9 mouse cellular contexts compared by ENCODE assay signal in genomic region chr9:119401351-119401750, GRCm38 (mm10). TPM values are rescaled to one million over a fixed set of nuclear protein-coding genes. Genes with fewer than 3 reads are reported as not detected.
DNase-seq lines count a peak whose midpoint lies in the region; ATAC-seq and TF ChIP-seq lines count a peak whose summit lies in the region.
"Had no signal": no experiment of that assay in that cellular context is flagged by ENCODE, and none has a peak within 500 bp of the region (broad histone marks: within the 10 kb centered on the region; RNA-seq: fewer than 3 reads in every experiment).

No protein-coding gene starts in this region.

- no peak; the same call in 1 of the 2 replicates for ATAC-seq in liver, embryonic 14.5 days (ENCODE audit: insufficient read depth)

- no peaks in the 10 kb centered on the region for H3K9me3 ChIP-seq in MEL (replicated peaks; ENCODE audit: insufficient read depth, low read length)
- H3K9me3 ChIP-seq in liver, embryonic 14.5 days (ENCODE audit: control insufficient read depth, low read length) = no peaks in the 10 kb centered on the region

- H3K27ac ChIP-seq in MEL (ENCODE audit: control insufficient read depth, low read depth, low read length) = no peak overlapping the region
- H3K27ac ChIP-seq in liver, embryonic 14.5 days = no peak overlapping the region

- intact Hi-C loops in heart, postnatal 36 days (cut with DNase I) = no loop called here

- 0 out of 2 replicates have a peak overlapping the region, but pooled peaks have one; percentile 13 for H3K9ac ChIP-seq in MEL (ENCODE audit: control insufficient read depth, low read depth, low read length, poor library complexity, severe bottlenecking)
- H3K9ac ChIP-seq in liver, embryonic 14.5 days (replicated peaks) = no peak overlapping the region

- H3K4me2 ChIP-seq in liver, embryonic 14.5 days (ENCODE audit: low read depth) = peak overlapping the region; percentile 65

- WGBS in liver, embryonic 14.5 days (ENCODE audit: insufficient replicate concordance) = 1% methylated on average over 7 of the region's 7 CpGs

- TF ChIP-seq CTCF in MEL (IDR thresholded peaks at IDR 0.05 in 2 of 3, conservative IDR thresholded peaks at IDR 0.05 in 1 of 3; ENCODE audit: control insufficient read depth in 1 of 3, insufficient read depth in 1 of 3, low read depth in 2 of 3, low read length in 3 of 3, poor library complexity in 1 of 3, severe bottlenecking in 1 of 3) = no peak
- TF ChIP-seq CTCF in liver, embryonic 14.5 days (IDR thresholded peaks at IDR 0.05; ENCODE audit: low read depth) = no peak

- H3K4me3 ChIP-seq in MEL (ENCODE audit: control insufficient read depth in 1 of 2, insufficient read depth in 1 of 2, low read depth in 2 of 2, low read length in 2 of 2) = peak overlapping the region; percentile 30 to 64
- H3K4me3 ChIP-seq in liver, embryonic 14.5 days (ENCODE audit: insufficient read depth in 1 of 2, low read depth in 2 of 2, low read length in 2 of 2) = peak overlapping the region; percentile 53 to 67

- TF ChIP-seq EP300 in MEL (IDR thresholded peaks at IDR 0.05; ENCODE audit: low read depth in 1 of 2, low read length in 2 of 2) = no peak
- no peak for TF ChIP-seq EP300 in liver, embryonic 14.5 days (IDR thresholded peaks at IDR 0.05; ENCODE audit: low read depth)

- TF ChIP-seq POLR2A in MEL (IDR thresholded peaks at IDR 0.05; ENCODE audit: control insufficient read depth in 1 of 2, insufficient read depth in 1 of 2, low read depth in 1 of 2, low read length in 2 of 2, poor library complexity in 1 of 2) = no peak

- H3K36me3 ChIP-seq in MEL (ENCODE audit: control insufficient read depth in 1 of 2, insufficient read depth in 2 of 2, low read length in 2 of 2) = no peaks in the 10 kb centered on the region
- H3K36me3 ChIP-seq in liver, embryonic 14.5 days (replicated peaks; ENCODE audit: control insufficient read depth, insufficient read depth, low read depth) = no peaks in the 10 kb centered on the region

- TF ChIP-seq RAD21 in MEL (IDR thresholded peaks at IDR 0.05; ENCODE audit: low read depth, low read length) = no peak

- no peaks in the 10 kb centered on the region for H3K4me1 ChIP-seq in MEL (ENCODE audit: control insufficient read depth in 1 of 2, insufficient read depth in 2 of 2, low read length in 2 of 2)
- H3K4me1 ChIP-seq in liver, embryonic 14.5 days (replicated peaks; ENCODE audit: control insufficient read depth in 2 of 2, insufficient read depth in 2 of 2, low read length in 1 of 2) = peaks cover 0 to 5% of the 10 kb centered on the region in 2 experiments; a peak in 1 of 4 replicates

- H3K79me2 ChIP-seq in MEL (ENCODE audit: control insufficient read depth, insufficient read depth, low read length, poor library complexity) = no peaks in the 10 kb centered on the region

- peaks cover 0 to 1% of the 10 kb centered on the region in 2 experiments; a peak in 1 of 4 replicates for H3K27me3 ChIP-seq in MEL (ENCODE audit: control insufficient read depth in 1 of 2, insufficient read depth in 2 of 2, low read length in 2 of 2)
- peaks cover 27% of the 10 kb centered on the region for H3K27me3 ChIP-seq in liver, embryonic 14.5 days (ENCODE audit: control insufficient read depth, insufficient read depth, low read length)

- peak; percentile 16 for DNase-seq in heart, adult 8-10 months (ENCODE audit: low spot score)
- no peak for DNase-seq in heart, postnatal 36 days
- DNase-seq in MEL (ENCODE audit: low read depth, low spot score) = no peak
- peak; percentile 53 to 60 for DNase-seq in frontal cortex, adult 2 months (ENCODE audit: extremely low spot score in 1 of 2, low spot score in 1 of 2)
- no peak for DNase-seq in liver, embryonic 14.5 days (ENCODE audit: low read depth in 3 of 3, low spot score in 3 of 3)
- peak; percentile 7 for DNase-seq in naive thymus-derived CD4-positive, alpha-beta T cell, adult 2 months (ENCODE audit: low read depth)
- no peak for DNase-seq in gastrocnemius, postnatal 10 days
- no peak for DNase-seq in spleen, adult 12 weeks (ENCODE audit: low spot score)

TF ChIP-seq in MEL, 35 proteins besides CTCF, POLR2A, EP300 and RAD21:
- no peak for TF ChIP-seq ZKSCAN1 (IDR thresholded peaks at IDR 0.05; ENCODE audit: low read depth, low read length)
- no peak for TF ChIP-seq CHD1 (IDR thresholded peaks at IDR 0.05; ENCODE audit: low read depth, low read length)
- no peak for TF ChIP-seq HCFC1 (IDR thresholded peaks at IDR 0.05; ENCODE audit: low read depth, low read length)
- no peak for TF ChIP-seq GABPA (IDR thresholded peaks at IDR 0.05; ENCODE audit: low read depth, low read length)
- TF ChIP-seq TBP (IDR thresholded peaks at IDR 0.05; ENCODE audit: low read depth, low read length) = no peak
- TF ChIP-seq USF2 (IDR thresholded peaks at IDR 0.05; ENCODE audit: borderline replicate concordance in 1 of 2, insufficient read depth in 1 of 2, low read depth in 1 of 2, low read length in 2 of 2) = no peak
- TF ChIP-seq GATA1 (IDR thresholded peaks at IDR 0.05; ENCODE audit: low read depth, low read length) = no peak
- TF ChIP-seq JUND (IDR thresholded peaks at IDR 0.05; ENCODE audit: low read depth, low read length) = no peak
- no peak for TF ChIP-seq MXI1 (IDR thresholded peaks at IDR 0.05; ENCODE audit: low read depth, low read length)
TF ChIP-seq in MEL: peak in this region for 0.

RNA-seq across cellular contexts. Expression of gene Acvr2b, which starts 0.6 kb away (rescaled TPM):
- 1 to 10 TPM; 3.5 to 7.6 (median 5.4) TPM for total RNA-seq in heart, adult 8-10 months (2022)
- total RNA-seq in heart, postnatal 36 days (2021) = 1 to 10 TPM; 5.7 to 7.6 TPM
- total RNA-seq in MEL (2012; rRNA removed) = 0.81 and 1.7 TPM in 2 replicates
- 1 to 10 TPM in 1 of 2 experiments, not detected in 1; 1.9 TPM for polyA plus RNA-seq in MEL (2012; ENCODE audit: insufficient read depth in 1 of 2, insufficient read length in 2 of 2, low read depth in 1 of 2, low replicate concordance in 2 of 2, missing spikeins in 1 of 2)
- 7.7 and 8.4 TPM in 2 replicates for polyA plus RNA-seq in frontal cortex, adult 2 months (2012; rRNA removed)
- 0.62 and 0.69 TPM in 2 replicates for polyA plus RNA-seq in liver, embryonic 14.5 days (2012; rRNA removed)
- polyA plus RNA-seq in liver, embryonic 14.5 days (2014; fragmentation: Nextera tagmentation; extraction: Ambion mirVana) = 1.5 and 2.3 TPM in 2 replicates
- total RNA-seq in gastrocnemius, postnatal 10 days (2021) = 10 to 100 TPM in 1 of 2 experiments, 1 to 10 TPM in 1; 7.5 to 14.3 TPM

RNA-seq across cellular contexts. Expression of gene Slc22a14, which starts 36.0 kb away (rescaled TPM):
- total RNA-seq in heart, adult 8-10 months (2022) = under 1 TPM in 2 of 4 experiments, not detected in 2; 0.31 to 0.47 TPM
- total RNA-seq in heart, postnatal 36 days (2021) = under 1 TPM in 1 of 2 experiments, not detected in 1; 0.19 TPM
- total RNA-seq in MEL (2012; rRNA removed) = not detected in 2 replicates
- not detected for polyA plus RNA-seq in MEL (2012; ENCODE audit: insufficient read depth in 1 of 2, insufficient read length in 2 of 2, low read depth in 1 of 2, low replicate concordance in 2 of 2, missing spikeins in 1 of 2)
- not detected in 2 replicates for polyA plus RNA-seq in frontal cortex, adult 2 months (2012; rRNA removed)
- not detected in 2 replicates for polyA plus RNA-seq in liver, embryonic 14.5 days (2012; rRNA removed)
- not detected in 2 replicates for polyA plus RNA-seq in liver, embryonic 14.5 days (2014; fragmentation: Nextera tagmentation; extraction: Ambion mirVana)
- total RNA-seq in gastrocnemius, postnatal 10 days (2021) = not detected
- total RNA-seq: layer of hippocampus, postnatal 10 days had no signal

RNA-seq across cellular contexts. Expression of gene Exog, which starts 43.4 kb away (rescaled TPM):
- total RNA-seq in heart, adult 8-10 months (2022) = 1 to 10 TPM; 2.4 to 3.3 (median 2.8) TPM
- 1 to 10 TPM; 2.4 to 2.5 TPM for total RNA-seq in heart, postnatal 36 days (2021)
- total RNA-seq in MEL (2012; rRNA removed) = 10.0 and 12.1 TPM in 2 replicates
- 10 to 100 TPM in 1 of 2 experiments, not detected in 1; 11.7 TPM for polyA plus RNA-seq in MEL (2012; ENCODE audit: insufficient read depth in 1 of 2, insufficient read length in 2 of 2, low read depth in 1 of 2, low replicate concordance in 2 of 2, missing spikeins in 1 of 2)
- 13.3 and 13.6 TPM in 2 replicates for polyA plus RNA-seq in frontal cortex, adult 2 months (2012; rRNA removed)
- polyA plus RNA-seq in liver, embryonic 14.5 days (2012; rRNA removed) = 1.5 and 2.4 TPM in 2 replicates
- polyA plus RNA-seq in liver, embryonic 14.5 days (2014; fragmentation: Nextera tagmentation; extraction: Ambion mirVana) = 5.7 and 6.0 TPM in 2 replicates
- total RNA-seq in gastrocnemius, postnatal 10 days (2021) = 1 to 10 TPM; 2.4 to 3.1 TPM

RNA-seq across cellular contexts. Expression of gene Xylb, which starts 44.2 kb away (rescaled TPM):
- under 1 TPM; 0.25 to 0.41 (median 0.39) TPM for total RNA-seq in heart, adult 8-10 months (2022)
- under 1 TPM; 0.22 TPM for total RNA-seq in heart, postnatal 36 days (2021)
- 3.8 and 4.3 TPM in 2 replicates for total RNA-seq in MEL (2012; rRNA removed)
- polyA plus RNA-seq in MEL (2012; ENCODE audit: insufficient read depth in 1 of 2, insufficient read length in 2 of 2, low read depth in 1 of 2, low replicate concordance in 2 of 2, missing spikeins in 1 of 2) = 10 to 100 TPM in 1 of 2 experiments, not detected in 1; 12.9 TPM
- 6.8 and 7.3 TPM in 2 replicates for polyA plus RNA-seq in frontal cortex, adult 2 months (2012; rRNA removed)
- 3.3 and 4.8 TPM in 2 replicates for polyA plus RNA-seq in liver, embryonic 14.5 days (2012; rRNA removed)
- polyA plus RNA-seq in liver, embryonic 14.5 days (2014; fragmentation: Nextera tagmentation; extraction: Ambion mirVana) = 2.4 and 4.2 TPM in 2 replicates
- under 1 TPM; 0.47 to 0.88 TPM for total RNA-seq in gastrocnemius, postnatal 10 days (2021)

Comparison
In these comparisons a context has a peak if more than half of its experiments do, and no peak if none do; other contexts are left out.
1. DNase-seq: peak in heart, adult 8-10 months (single experiment), frontal cortex, adult 2 months (2 of 2) and naive thymus-derived CD4-positive, alpha-beta T cell, adult 2 months (single experiment); none in heart, postnatal 36 days (0 of 2), MEL (single experiment), liver, embryonic 14.5 days (0 of 3), gastrocnemius, postnatal 10 days (single experiment) and spleen, adult 12 weeks (single experiment).